Mouse (Mus musculus) urinary bladder, postnatal 14 days (tissue): ENCODE data around the gene Anln.

ENCODE experiments used
- DNase-seq: peaks from one replicate; pipeline ENCODE4 v3.0.0; 2021; ENCODE audit warnings: low spot score

Anln gene

GRCm38 (mm10) chr9:22402001-22402400, 13.0 kb upstream of the Anln start:
- no peak for DNase-seq

- DNase-seq, result peak; percentile 29
Observed at GRCm38 (mm10) chr9:22399021-22399420, 10.0 kb upstream of the Anln start.

- no peak for DNase-seq
Observed at GRCm38 (mm10) chr9:22394725-22395124, 5.7 kb upstream of the Anln start.

DNA sequence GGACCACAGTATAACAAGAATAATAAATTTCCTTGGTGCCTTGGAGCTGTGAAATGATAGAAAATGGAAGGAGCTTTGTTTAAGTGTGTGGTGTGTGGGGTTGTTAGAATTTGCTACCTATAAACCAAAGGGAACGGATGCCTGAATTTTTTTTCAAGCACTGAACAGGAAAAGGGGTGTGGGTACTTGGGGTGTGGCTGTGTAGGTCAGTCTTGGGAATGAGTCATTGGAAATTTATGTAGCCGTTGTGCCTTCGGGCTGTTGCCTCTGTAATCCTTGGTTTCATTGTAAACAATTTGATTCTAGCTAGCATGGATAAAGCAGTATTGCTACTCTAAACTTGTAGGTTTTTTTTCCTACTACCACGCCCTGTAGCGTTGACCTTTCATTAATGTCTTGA, 1.4 kb upstream of the Anln start:
- DNase-seq, result no peak

- DNase-seq, result no peak
Observed at GRCm38 (mm10) chr9:22389736-22390245, 803 bp upstream of the Anln start.

- peak; percentile 52 for DNase-seq
Observed at GRCm38 (mm10) chr9:22388401-22388980, 497 bp downstream of the Anln start.

DNA sequence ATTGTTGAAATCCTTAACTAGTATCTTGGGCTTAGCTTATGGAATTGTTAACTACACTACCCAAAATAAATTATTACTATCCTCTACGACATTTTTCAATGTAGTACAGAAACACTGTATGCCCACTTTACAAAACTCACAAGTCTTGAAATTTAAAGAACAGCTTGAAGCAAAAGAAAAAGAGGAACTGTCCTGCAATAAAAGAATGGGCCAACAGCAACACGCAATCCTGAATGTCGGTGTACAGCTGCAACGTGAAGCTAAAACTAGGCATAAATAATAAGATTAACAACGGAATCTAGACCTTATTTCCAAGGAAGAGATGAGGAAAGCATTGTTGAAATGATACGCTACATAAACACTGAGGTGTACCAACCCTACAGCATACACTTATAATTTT, 1.1 kb downstream of the Anln start:
- no peak for DNase-seq

GRCm38 (mm10) chr9:22385890-22386289, 3.1 kb downstream of the Anln start:
- no peak for DNase-seq

DNA sequence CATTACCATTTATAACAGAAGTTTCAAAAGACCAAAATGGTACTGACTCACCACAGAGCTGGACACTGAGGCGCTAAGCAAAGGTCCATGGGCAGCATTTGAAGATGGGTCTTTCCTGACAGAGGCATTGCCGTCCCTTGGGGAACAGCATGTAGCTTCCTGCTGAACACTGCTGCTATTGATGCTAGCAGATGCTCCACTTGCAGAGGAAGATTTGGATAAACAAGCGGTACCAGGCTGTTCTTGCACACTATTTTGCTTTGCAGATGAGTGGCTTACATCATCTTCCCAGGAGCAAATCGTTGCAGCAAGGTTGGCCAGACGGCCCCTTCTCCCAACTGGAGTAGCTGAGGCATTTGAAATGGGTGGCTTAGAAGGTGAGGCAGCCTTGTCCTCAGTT, 12.9 kb downstream of the Anln start:
- no peak for DNase-seq

DNA sequence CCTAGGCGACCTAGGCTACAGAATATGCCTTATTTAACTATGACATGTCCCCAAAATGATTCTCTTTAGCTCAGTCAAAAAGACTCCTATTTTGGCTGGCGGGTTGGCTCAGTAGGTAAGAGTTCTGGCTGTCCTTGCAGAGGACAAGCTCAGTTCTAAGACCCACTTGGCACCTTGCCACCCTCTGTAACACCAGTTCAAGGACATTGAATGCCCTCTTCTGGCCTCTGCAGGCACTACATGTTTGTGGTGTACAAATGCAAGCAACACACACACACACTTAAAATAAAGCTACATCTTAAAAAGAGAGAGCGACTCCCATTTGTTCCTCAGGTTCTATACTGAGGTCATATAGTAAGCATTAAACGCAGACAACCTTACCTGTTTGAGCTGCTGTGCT, 16.2 kb downstream of the Anln start:
- DNase-seq, result no peak

DNA sequence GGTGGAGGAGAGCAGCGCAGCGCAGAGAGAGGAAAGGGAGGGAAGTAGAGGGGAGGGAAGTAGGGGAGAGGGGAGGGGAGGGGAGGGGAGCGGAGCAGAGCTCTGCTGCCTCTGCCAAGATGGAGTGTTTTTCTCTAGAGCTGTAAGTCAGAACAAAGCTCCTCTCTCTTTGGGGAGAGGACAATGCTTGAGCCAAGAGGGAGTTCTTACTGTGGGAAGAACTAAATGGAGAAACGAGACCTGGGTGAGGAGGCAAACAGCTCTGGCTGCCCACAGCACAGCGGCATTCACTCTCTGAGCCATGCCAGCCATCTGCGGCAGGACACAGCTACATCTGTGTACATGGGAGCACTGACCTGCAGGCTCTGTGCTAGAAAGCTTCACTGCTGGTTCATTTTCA, 21.0 kb downstream of the Anln start:
- DNase-seq, result no peak

DNA sequence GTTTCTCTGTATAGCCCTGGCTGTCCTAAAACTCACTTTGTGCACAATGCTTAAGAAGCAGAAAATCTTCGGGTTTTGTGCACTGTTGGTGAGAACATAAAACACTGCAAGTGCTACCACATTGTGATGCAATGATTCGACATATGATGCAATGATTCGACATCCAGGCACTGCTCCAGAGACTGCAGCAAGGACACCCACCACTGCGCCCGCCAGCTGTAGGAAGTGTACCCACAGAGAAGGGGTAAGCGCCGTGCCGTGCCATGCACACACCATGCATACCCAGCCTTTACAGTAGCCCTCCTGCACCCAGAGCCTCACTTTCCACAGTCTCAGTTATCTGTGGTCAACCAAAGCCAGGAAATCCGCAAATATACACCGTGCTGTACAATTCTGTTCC, 22.4 kb downstream of the Anln start:
- no peak for DNase-seq

GRCm38 (mm10) chr9:22366221-22366620, 22.8 kb downstream of the Anln start:
- no peak for DNase-seq

DNA sequence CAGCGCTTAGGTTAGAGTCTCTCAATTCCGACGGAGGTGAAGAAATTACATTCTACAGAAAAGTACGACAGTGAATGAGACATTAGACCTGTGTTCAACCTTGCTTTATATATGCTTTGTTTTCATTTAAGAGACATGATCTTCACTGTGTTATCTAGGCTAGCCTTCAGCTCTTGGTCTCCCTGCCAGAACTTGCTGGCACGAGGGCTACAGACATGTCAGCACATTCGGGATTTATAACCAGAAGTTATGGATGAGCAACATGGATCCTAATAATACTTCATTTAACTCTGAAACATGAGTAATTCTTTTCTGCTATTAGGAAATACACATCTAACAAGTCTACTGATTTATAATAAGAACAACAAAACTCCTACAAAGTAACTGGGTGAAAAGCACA, 28.1 kb downstream of the Anln start:
- no peak for DNase-seq

DNA sequence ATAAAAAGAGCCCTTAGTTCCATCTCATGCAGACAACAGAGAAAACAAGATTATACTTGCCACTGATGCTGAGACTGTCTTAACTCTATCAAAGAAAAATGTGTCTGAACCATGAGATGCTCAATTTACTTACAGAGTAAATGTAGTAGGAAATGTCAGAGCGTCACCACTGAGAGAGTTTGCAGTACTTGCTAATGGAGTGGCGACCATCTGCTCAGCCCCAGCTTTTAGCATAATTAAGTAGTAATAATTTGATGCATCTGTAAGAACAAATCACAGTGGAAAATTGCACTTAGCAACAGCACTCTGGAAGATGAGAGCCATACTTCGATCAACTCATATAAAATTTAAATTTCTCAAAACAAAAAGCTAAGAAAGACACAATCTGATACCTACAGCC, 33.1 kb downstream of the Anln start:
- no peak for DNase-seq

GRCm38 (mm10) chr9:22353901-22354300, 35.1 kb downstream of the Anln start:
- DNase-seq, result no peak

DNA sequence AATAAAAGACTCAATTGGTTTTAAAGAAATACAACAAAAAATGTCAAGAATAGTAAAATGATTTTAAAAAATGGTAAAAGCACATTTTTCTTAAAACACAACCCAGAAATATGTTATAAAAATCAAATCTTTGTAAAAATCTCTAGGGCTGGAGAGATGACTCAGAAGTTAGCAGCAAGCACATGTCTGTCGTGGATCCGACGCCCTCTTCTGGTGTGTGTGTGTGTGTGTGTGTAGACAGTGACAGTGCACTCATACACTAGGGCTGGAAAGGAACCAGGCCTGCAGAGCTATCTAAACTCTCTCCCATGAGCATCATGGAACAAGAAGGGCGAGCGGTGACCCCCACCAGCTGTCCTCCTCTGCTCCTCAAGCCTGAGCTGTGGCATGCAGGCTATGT, 35.5 kb downstream of the Anln start:
- no peak for DNase-seq

DNA sequence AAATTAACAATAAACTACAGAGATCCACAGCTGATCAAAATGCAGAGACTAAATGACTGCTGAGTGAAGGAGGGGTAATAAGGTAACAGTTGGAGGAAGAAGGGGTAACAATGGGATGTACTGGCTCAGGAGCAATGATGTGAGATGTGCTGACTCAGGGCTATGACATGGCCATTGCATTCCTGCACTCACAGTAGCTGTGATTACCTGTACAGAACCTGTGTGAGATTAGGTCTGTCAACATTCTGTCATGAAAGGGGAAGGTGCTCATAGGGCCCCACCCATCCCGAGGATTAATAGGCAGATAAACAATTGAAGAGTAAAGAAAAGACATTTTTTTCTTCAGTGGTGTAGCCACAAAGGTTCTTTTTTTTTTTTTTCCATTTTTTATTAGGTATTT, 48.7 kb downstream of the Anln start:
- DNase-seq, result peak; percentile 14

- DNase-seq, result no peak
Observed at GRCm38 (mm10) chr9:22337217-22337616, 51.8 kb downstream of the Anln start.

DNA sequence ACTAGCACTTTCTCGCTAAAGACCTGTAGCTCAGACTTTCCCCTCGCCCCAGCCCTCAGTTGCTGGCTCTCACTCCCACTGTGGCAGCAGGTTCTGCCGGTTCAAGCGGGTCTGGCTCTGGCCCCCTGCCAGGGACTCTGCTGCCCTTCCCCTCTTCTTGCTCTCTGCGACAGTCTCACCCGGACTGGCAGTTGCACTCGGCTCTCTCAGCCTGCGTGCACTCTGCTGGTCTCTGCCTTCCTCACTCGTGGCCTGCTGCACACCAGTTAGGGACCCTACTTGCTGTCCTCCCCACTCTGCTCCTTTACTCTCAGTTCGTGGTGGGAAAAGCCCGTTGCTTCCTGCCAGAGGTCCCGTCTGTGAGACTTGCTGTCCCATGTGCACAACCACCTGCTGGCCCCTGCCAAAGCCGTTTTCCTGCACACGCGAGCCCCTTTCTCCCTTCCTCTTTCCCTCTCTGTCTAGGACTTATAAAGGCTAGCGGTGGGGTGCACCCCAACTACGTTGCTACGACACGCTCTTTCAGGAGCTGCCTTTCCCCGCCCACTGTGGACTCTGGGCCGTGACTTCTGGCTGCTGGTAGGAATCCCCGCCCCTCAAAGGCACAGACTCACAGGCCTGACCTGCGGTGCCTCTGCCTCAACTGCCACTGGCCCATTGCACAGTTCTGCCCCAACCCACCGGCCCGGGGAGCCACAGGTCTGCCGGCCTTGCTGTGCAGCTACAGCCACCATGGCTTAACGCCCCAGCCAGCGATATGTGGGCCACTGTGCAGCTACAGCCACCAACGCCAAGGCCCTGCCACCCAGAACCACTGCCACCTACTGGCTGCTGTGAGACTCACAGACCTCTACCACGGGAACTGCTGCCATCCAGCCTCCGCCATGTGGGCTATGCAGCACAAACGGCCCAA, 61.3 kb downstream of the Anln start:
- DNase-seq, result peak; percentile 87

DNA sequence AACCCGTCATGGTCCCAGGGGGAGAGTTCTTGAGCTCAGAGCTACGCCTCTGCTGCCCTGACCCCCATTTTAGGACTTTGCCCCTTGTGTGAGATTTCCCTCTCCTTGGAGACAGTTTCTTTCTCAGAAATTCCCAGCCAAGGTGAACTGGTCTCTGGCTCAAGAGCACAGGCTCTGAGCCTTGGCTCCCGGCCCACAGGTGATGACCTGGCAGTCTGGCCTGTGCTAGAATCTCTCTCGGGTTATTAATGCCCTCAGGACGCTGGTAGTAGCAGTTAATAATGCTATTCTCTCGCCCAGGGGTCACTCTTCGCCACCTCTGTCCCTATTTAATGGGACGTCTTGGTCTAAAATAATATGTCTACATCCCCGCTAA, 61.9 kb downstream of the Anln start:
- DNase-seq, result peak; percentile 65

DNA sequence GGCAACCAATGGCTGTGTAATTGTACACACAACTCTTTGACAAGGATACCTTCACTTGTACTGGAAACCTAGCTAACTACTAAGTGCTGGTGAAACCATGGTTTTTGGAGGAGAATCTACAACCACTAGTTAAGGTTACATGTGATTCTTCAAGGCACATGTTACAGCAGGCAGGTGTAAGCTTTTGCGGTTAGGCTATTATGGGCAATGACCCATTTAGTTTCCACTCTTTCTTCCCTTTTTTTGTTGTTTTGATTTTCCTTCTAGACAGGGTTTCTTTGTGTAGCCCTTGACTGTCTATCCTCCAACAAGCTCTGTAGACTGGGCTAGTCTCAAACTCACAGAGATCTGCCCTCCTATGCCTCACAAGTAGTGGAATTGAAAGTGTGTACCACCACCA, 64.4 kb downstream of the Anln start:
- DNase-seq, result no peak

GRCm38 (mm10) chr9:22322381-22323211, 66.4 kb downstream of the Anln start:
- DNase-seq, result no peak
